Mouse (Mus musculus): Measurements from ENCODE around the gene Fgfr4.

- TF ChIP-seq CTCF (IDR thresholded peaks at IDR 0.05; ENCODE audit: control insufficient read depth, insufficient read depth, insufficient read length) = no peak
- no peak for TF ChIP-seq MYOD1 (IDR thresholded peaks at IDR 0.05; ENCODE audit: control insufficient read depth, insufficient read length, low read depth)
- no peak for TF ChIP-seq MYOG (IDR thresholded peaks at IDR 0.05; ENCODE audit: control insufficient read depth, extremely low read depth, insufficient read length)
- no peak for TF ChIP-seq USF1 (IDR thresholded peaks at IDR 0.05; ENCODE audit: low read depth)
- TF ChIP-seq MAX (IDR thresholded peaks at IDR 0.05) = no peak
- TF ChIP-seq CEBPB (IDR thresholded peaks at IDR 0.05; ENCODE audit: low read depth) = no peak
Measured at GRCm38 (mm10) chr13:55165831-55166339, 13.4 kb downstream of the Fgfr4 start.

Data from C2C12 (cell line).